Mouse (Mus musculus) G1E (cell line): ENCODE results near the gene Retreg1.

Source experiments
- CTCF ChIP-seq: IDR thresholded peaks from 2 replicates; pipeline ENCODE4 v1.5.1; 2012; ENCODE audit warnings: low read depth, low read length, inconsistent platforms, mixed read lengths
- GATA1 ChIP-seq: IDR thresholded peaks from 2 replicates; pipeline ENCODE4 v1.6.1; 2012; ENCODE audit warnings: borderline replicate concordance, low read length, inconsistent platforms, mixed read lengths
- POLR2AphosphoS5 ChIP-seq: IDR thresholded peaks from 2 replicates; pipeline ENCODE4 v1.6.1; 2012; ENCODE audit warnings: low read depth, low read length, inconsistent platforms; ENCODE audit not compliant: insufficient replicate concordance
- TAL1 ChIP-seq: conservative IDR thresholded peaks from 2 replicates; pipeline ENCODE4 v1.6.1; 2012; ENCODE audit warnings: low read depth, low read length, inconsistent platforms, mixed read lengths

GRCm38 (mm10) chr15:25877798-25878197, 34.8 kb downstream of the Retreg1 start:
- no peak for TF ChIP-seq CTCF
- no peak for TF ChIP-seq GATA1
- no peak for TF ChIP-seq POLR2AphosphoS5
- TF ChIP-seq TAL1, result no peak
